Mouse (Mus musculus) skeletal muscle tissue, adult 2 months (tissue): Measurements from ENCODE around the gene Casc4.

ENCODE experiments used
- DNase-seq: peaks from one replicate; pipeline ENCODE4 v3.0.0-alpha.2; 2012; ENCODE audit warnings: low read depth, low spot score

Casc4 gene

DNA sequence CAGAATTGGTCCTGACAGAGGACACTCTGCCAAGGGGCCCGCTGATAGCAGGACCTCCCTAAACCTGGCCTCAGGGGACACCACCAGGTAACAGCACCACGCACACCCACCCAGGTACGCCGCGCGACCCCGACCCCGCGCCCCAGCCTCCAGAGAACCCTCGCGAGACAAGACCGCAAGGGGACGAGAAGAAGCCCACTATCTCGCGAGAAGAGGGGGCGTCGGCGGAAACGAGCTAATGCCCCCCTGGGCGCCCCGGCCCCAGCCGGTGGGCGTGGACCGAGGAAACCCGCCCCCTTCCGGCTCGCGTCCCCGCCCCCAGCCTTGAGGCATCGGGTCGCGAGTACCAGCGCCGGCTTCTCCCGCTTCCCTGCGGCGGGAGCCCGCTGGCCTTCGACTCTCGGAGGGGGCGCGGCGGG, at the start of gene Casc4:
TSS of gene Casc4 (plus strand) at position 339 of the 419 bp plus-strand sequence.
- DNase-seq = peak; percentile 76

DNA sequence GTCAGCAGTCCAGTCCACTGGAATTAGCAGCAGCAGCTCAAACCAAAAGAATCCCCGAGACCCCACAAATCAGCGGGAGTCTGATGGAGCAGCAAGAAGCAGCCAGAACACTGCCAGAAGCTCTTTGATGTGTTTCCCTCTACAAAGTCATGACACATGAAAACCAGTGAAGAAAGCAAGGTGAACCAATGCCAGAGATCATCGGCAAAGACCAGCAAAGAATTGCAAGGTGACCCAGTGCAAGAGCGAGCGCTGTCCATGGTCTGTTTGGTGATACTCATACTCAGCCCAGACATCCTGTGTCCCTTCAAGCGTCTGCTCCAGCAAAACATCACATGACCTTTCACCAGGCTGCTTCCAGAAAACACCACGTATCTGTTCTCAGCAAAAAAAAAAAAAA, 45.0 kb upstream of the Casc4 start:
- no peak for DNase-seq

DNA sequence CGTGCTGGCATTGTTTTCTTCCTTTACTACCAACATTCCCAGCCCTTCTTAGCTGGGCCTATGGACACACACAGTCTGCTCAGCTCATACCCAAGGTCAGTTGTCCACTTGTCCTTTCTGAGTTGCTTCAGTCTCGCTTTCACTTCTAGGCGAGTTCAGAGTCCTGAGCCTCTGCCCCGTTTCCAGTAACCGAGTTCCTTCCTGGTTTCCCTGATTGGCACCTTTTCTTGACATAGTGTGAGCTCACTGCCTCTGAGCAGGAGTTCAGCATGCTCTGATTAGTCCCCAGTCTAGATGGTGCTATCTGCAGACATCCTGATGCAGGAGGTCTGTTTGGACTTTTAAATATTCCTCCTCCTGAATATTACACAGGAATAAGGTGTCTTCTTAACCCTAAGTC, 42.1 kb upstream of the Casc4 start:
- no peak for DNase-seq

DNA sequence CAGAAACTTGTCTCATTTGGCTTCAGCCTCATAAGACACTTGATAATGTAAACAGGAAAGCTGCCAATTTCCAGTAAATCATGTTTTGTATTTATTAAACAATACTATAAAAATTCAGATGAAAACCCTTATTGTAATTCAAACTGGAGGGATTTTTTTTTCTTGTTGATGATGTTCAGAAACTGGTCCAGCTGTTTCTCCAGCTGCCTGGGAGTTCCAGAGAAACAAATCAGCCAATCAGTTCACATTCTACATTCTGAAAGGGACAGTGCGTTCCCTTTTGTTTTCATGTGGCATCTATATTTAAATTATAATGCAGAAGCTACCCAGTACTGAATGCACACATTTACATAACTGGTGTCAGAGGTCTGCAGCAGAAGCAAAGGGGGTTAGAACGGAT, 40.6 kb upstream of the Casc4 start:
- no peak for DNase-seq

DNA sequence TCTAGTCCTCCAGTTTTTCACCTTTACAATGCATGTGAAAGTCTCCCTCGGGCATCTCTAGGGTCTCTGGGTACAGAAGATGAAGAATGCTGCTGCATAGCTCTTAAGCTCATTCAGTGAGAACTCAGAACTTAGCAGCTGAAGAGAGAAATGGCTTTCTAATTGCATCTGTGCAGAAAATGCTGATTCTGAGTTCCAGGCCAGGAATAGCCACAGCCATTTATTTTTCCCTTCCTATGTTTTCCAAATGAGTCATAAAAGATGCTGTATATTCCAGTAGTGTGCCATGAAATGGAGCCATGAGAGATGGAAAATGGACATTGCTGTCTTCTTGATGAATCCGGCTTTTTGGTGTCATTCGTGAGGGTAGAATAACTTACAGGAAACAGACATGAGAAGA, 38.4 kb upstream of the Casc4 start:
- no peak for DNase-seq

DNA sequence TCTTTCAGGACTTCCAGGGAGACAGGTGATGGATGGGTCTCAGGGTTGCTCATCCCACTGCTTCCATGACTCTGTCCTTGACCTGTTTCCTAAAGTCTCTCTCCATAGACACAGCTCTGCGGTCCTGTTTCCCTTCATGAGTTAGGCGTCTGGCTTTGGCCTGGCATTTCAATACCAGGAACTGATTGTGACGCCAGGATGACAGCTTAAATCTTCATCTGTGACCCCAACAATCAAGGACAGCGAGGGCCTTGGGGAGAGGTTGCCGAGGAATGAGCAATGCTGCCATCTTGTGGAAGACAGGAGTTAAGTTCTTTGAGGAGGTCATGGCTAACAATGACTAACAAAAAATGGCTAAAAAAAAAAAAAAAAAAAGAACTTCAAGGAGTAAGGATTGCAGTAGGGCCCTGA, 34.3 kb upstream of the Casc4 start:
- DNase-seq = peak; percentile 25

DNA sequence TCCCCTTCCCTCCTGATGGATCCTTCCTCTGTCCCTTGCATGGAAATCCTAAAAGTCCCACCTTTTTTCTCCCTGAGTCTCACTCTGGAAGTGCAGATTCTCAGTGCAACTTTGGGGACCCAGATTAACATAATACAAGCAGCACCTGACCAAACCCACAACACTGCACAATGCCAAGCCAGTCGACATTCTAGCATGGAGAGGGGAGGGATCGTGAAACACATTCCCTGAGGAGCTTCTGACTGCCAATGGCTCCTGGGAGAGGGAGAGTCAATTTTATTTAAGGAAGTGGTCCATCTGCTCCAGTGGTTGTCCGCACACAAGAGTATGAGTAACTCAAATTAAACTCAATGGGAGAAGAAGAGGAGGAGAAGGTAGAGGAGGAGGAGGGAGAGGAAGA, 31.8 kb upstream of the Casc4 start:
- no peak for DNase-seq

DNA sequence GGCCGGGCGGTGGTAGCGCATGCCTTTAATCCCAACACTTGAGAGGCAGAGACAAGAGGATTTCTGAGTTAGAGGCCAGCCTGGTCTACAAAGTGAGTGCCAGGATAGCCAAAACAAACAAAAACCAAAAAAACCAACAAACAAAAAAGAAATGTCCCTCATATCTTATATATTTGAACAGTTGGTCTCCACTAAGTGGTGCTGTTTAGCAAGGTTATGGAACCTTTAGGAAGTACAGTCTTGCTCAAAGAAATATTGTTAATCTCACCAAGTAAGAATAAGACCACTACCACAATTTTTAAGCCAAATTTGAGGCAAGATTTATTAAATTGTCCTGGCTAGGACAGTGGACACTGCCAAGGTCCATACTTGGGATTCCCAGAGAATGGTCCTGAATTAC, 25.3 kb upstream of the Casc4 start:
- DNase-seq = no peak

DNA sequence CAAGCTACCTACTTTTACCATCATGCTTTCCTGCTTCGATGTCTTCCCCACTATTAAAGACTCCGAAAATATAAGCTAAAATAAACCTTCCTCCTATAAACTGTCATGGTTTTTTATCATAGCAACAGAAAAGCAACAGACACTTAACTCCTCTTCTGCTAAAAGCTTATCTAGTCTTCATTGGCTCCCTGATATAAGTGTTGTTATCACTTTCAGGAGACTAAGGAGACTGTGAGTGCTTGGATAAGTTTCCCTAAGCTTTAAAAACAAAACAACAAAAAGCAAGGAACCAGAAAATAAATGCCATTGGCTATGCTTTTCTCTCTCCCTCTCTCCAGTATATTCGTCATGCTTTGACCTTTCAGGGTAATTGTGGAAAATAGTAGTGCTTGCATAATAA, 24.5 kb upstream of the Casc4 start:
- DNase-seq = no peak

DNA sequence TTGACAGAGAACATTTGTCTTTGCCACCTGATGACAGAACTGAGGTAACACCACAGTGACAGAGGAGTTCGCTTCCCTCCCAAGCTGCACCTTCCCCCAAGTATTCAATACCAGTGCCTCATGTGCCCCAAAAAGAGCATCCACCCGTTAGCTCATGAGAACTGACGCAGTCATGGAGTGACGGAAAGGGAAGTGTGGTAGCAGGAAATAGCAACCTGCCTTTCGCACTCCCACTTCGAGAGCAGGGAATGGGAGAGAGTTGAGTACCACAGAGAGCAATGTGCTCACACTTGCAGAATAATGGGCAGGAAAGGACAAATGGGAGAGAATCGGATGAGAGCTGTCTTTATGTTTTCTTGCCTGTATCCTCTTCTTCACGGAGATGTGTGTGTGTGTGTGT, 20.7 kb upstream of the Casc4 start:
- no peak for DNase-seq

DNA sequence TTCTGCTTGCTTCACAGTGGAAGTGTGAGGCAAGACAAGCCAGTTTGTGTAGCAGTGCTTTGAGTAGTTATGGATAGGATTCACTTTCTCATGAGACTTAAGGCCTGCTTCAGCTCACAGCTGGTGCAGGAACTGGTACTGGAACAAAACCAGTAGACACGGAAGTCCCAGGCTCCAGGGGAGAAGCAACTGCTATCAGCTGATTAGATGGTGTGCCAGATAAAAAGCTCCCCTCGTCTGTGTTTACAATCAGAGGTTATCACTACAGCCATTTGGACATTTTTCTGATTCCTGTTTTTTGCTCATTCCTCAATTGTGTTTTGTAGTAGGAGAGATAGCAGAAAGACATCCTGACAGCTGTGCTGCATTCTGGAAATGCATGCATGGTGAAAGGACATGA, 14.7 kb upstream of the Casc4 start:
- no peak for DNase-seq

DNA sequence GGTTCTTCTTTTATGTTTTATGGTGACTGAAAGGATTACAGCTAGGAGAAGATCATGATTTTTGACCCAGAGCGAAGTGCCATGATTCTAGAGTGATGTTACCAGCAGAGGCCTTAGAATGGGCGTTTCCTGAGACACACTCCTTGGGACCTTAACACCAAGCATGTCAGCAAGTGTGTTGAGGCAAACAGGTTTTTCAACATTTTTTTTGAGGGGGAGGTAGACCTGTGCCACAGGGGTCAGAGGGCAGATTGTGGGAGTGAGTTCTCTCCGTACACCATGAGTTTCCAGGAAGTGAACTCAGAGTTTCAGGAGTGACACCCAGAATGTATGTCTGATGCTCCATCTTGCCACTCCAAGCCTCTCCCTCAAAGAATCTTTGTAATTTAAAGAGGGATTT, 12.8 kb upstream of the Casc4 start:
- DNase-seq = no peak

DNA sequence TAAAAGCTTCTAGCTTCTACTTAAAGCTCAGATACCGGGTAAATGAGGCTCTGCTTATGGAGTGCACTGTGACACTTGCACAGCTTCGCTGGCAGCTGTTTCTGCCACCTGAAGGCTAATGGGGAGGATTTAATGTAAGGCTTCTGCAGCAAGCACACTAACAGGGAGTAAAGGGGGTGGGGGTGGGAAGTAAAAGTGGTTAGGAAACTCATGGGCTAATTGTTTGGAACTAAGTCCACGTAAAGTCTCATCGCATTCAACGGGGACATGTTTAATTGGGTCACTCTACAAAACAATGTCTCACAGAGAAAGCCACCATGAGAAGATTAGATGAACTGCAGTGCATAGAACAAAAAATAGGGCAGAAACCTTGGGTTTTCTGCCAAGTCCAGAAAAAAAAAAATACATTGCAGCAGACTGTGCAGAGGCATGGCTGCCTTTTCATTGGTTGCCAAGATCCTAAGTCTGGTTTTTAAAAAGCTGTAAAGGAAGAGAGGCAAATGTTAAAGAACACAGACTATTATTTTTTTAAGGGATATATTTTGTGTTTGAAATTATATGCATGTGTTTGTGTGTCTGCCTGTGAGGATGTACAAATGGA, 7.3 kb upstream of the Casc4 start:
- DNase-seq = no peak

DNA sequence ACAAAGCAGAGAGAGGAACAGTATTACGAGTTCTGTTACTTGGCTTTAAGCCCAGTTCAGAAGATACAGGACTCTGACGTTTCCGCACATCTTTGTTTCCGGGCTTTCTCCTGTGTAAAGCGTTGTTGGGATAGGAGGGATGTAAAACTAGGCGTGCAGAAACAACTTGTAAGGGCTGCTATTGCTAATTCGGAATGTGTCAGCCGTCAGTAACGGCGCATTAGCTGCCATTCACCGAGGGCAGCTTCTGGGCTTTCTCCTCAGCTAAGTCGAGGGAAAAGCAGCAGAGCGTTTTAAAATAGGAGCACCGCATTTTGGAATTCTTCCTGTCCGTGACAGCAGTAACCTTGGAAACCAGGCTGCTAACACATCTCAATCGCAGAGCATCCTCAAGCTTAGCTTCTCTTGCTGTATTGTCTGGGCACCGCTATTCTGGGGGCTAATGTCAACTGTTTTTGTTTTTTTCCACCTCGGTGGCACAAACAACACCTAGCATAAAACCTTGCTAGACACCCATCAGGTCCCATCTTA, 634 bp upstream of the Casc4 start:
- no peak for DNase-seq

DNA sequence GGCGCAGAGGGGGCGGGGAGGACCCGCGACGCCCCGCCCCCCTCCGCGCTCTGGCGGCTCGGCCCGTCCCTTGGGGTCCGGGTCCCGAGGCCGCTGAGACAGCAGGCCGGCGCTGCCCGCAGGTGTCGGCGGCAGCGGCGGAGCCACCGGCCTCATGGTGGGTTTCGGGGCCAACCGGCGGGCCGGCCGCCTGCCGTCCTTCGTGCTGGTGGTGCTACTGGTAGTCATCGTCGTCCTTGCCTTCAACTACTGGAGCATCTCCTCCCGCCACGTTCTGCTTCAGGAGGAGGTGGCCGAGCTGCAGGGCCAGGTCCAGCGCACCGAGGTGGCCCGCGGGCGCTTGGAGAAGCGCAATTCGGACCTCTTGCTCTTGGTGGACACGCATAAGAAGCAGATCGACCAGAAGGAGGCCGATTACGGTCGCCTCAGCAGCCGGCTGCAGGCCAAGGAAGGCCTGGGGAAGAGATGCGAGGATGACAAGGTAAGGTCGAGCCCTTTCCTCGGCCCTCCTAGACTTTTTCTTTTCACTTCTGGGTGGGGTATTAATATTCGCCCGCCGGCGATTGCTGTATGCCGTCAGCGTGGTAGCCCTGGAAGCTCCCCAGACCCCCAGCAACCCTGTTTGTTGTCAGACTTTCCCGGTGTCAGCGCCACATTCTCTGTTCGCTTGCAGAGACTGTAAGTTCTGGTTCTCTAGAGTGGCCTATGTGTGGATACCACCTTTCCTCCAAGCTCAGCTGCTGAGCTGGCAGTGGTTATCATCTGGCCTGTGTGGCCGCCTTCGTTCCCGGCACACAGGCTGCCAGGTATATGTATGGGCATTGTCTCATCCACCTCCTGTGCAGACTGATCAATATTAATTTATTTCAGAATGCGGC, 520 bp downstream of the Casc4 start:
- peak; percentile 1 for DNase-seq

DNA sequence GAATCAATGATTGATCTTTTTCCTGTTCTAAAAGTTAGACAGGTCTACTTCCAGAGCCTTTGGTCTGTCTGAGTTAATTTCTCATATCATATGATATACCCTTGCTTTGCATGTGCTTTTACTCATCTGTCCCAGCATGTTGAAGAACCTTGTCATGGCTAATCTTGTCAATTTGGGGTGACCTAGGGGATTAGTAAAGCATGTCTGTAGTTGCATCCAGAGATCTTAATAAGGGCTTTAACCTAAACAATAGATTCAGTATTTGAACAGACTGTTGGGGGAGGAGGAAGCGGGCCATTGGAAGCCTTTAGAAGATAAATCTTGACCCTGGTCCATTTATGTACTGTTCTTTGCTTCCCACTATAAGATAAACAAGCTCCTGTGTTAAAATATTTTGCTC, 12.7 kb downstream of the Casc4 start:
- no peak for DNase-seq

DNA sequence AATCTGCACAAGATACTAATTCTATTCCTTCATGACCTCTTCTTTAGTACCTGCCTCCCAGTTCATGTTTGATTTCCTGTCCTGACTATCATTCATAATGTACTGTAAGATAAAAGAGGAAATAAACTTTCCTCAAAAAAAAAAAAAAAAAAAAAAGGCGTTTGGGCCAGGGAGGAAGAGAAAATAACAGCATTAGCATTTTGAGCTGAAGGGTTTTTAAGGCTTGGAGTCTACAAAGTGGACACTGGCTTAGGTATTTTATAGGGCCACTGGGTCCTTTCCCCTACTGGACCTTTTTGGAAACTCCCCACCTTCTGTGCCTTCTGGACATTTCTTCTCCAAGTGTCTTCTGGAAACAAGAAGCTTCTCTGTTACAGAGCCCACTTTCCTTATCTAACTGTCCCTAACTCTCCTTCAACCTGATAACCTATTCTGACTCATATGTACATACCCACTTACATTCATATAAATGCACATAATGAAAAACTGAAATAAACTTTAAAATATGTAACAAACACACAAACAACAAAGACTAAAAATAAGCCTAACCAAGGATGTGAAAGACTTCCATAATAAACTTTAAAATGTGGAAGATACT, 18.8 kb downstream of the Casc4 start:
- DNase-seq = no peak

DNA sequence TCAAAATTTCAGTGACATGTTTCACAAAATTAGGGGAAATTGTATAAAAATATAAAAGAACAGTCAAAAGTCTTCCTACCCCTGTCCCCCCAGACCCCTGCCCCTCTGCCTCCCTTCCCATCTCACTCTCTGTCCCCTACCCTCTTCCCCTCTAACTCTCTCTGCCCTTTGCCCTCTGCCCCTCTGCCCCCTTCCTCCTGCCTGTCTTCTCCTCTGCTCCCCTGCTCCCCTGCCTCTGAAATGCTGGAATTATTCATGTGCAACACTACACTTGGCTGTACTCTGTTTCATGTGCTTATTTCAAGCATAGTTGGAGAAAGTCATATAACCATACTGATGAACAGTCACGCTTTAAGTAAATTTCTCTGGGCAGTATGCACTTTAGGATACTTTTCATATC, 19.6 kb downstream of the Casc4 start:
- DNase-seq = no peak

DNA sequence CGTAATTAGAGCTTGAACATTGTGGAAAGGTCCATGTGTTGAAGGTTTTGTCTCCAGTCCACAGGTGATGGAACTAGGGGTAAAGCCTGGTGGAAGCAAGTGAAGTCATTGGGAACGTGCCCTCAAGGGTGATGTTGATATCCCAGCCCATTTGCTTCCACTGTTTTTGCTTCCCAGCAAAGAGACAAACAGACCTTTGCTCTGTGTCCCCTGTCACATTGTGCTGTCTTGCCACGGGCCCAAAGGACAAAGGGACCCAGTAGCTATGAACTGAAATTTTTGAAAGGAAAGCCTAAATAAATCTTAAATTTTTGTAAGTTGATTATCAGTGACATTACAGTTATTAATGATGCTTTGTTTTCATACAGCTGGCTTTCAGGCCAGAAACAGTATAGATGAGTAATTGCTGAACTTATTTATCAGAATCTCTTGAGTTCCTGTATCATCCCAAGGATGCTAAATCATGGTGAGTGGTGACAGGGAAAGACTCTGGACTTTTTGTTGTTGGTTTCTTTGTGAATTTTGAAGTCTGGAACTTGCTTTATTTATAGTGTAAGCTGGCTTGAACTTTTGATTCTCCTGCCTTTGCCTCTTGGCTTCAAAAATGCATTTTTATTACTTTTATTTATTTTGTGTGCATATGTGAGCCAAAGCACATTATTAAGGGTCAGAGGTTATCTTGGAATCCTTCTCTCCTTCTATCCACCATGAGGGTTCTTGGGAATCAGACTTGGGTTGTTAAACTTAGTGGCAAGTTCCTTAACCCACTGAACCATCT, 22.1 kb downstream of the Casc4 start:
- no peak for DNase-seq

DNA sequence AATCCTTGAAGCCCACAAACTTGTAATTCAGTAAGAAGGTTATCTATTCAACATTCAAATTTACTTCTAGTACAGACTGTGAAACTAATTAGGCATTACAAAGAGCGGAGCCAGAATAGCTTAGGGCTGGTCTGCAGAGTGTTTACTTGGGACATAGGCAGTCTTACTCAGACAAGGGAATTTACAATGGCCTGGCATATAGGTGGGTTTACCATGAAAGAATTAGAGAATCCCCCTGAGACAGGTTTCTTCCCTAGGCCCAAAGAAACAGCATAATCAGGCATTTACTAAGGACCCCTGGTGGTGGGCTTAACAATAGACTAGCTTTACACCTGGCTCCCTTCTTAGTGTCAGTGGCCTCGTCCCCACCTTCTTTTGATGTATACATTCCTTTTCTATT, 28.5 kb downstream of the Casc4 start:
- no peak for DNase-seq

DNA sequence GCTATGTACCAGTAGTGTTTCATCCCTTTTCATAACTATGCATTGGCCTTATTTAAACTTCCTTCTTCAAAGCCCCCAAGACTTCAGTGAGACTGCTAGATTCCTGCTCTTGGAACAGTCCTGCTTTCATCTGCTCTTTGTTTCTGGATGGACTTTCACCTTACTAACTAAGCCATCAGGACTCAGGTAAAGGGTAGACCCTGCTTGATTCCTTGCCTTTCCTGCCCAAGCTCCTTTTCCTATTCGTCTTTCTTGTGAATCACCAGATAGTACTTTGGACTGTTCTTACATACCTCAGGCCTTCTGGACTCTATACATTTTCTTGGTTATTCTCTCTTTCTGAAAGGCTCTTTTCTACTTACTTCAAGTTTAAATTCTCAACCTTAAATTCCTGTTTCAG, 30.1 kb downstream of the Casc4 start:
- DNase-seq = no peak

DNA sequence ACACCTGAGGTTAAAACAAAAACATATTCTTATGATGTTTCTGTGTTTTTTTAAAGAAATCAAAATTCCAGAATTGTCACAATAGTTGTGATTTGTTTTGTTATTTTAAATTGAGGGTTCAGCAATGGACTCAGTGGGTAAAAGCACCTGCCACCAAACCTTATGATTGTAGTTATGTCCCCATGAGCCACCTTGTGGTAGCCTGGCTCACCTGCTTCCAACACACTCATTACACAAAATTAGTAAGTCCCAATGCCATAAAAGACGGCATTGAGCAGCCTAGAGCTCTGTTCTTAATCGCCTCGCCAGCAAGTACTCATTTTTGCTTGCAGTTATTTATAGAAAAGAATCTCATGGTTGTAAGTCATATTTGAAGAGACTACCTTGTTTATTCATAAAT, 43.2 kb downstream of the Casc4 start:
- no peak for DNase-seq
